Mouse (Mus musculus) urinary bladder, postnatal 14 days (tissue): ENCODE data around the gene Smim5.
"Not testable (repeated sequence)": the region's sequence is repeated elsewhere in the genome, so short reads cannot be mapped to it uniquely, and the experiment has no call there.

Experiments used
- DNase-seq: peaks from one replicate; pipeline ENCODE4 v3.0.0; 2021; ENCODE audit warnings: low spot score

Smim5 gene

GRCm38 (mm10) chr11:115899486-115900266, at the start of gene Smim5:
Gene Smim5, plus strand, starts transcription at chr11:115899966.
- peak; percentile 53 for DNase-seq

GRCm38 (mm10) chr11:115854674-115855073, 45.1 kb upstream of the Smim5 start:
- DNase-seq = no peak

- not testable (repeated sequence) for DNase-seq
These were observed 42.6 kb upstream of the Smim5 start for GRCm38 (mm10) chr11:115857146-115857545.

GRCm38 (mm10) chr11:115857936-115858335, 41.8 kb upstream of the Smim5 start:
- no peak for DNase-seq

- DNase-seq = no peak
These were observed 41.4 kb upstream of the Smim5 start, which contains the start of gene Myo15b for GRCm38 (mm10) chr11:115858354-115858753. Gene Myo15b, plus strand, starts transcription at chr11:115858406.

GRCm38 (mm10) chr11:115859143-115859945, 40.4 kb upstream of the Smim5 start:
- peak; percentile 88 for DNase-seq

GRCm38 (mm10) chr11:115863895-115864294, 35.9 kb upstream of the Smim5 start:
- no peak for DNase-seq

GRCm38 (mm10) chr11:115869393-115869792, 30.4 kb upstream of the Smim5 start:
- DNase-seq = peak; percentile 20

GRCm38 (mm10) chr11:115872437-115872836, 27.3 kb upstream of the Smim5 start:
- DNase-seq = no peak

GRCm38 (mm10) chr11:115875935-115876334, 23.8 kb upstream of the Smim5 start:
- no peak for DNase-seq

- no peak for DNase-seq
These were observed 23.3 kb upstream of the Smim5 start for GRCm38 (mm10) chr11:115876438-115876837.

- no peak for DNase-seq
These were observed 22.5 kb upstream of the Smim5 start for GRCm38 (mm10) chr11:115877174-115877755.

GRCm38 (mm10) chr11:115878071-115878470, 21.7 kb upstream of the Smim5 start:
- no peak for DNase-seq

GRCm38 (mm10) chr11:115881002-115881401, 18.8 kb upstream of the Smim5 start:
- no peak for DNase-seq

GRCm38 (mm10) chr11:115883251-115883650, 16.5 kb upstream of the Smim5 start:
- no peak for DNase-seq

GRCm38 (mm10) chr11:115884361-115884760, 15.4 kb upstream of the Smim5 start:
- no peak for DNase-seq

GRCm38 (mm10) chr11:115885281-115885680, 14.5 kb upstream of the Smim5 start:
- no peak for DNase-seq

GRCm38 (mm10) chr11:115886446-115886845, 13.3 kb upstream of the Smim5 start:
- DNase-seq = no peak

GRCm38 (mm10) chr11:115888020-115888419, 11.7 kb upstream of the Smim5 start:
- DNase-seq = no peak

- DNase-seq = no peak
These were observed 10.6 kb upstream of the Smim5 start for GRCm38 (mm10) chr11:115889159-115889558.

GRCm38 (mm10) chr11:115892213-115892612, 7.6 kb upstream of the Smim5 start:
- no peak for DNase-seq

GRCm38 (mm10) chr11:115893071-115893470, 6.7 kb upstream of the Smim5 start:
- no peak for DNase-seq
